Mouse (Mus musculus) hindlimb bud, embryonic 11.5 days (tissue): ENCODE data around the gene Fggy.
A peak's percentile ranks its signal among the peaks of the same experiment; 100 is the strongest.

Experiments used
- DNase-seq: peaks from one replicate; pipeline ENCODE4 v3.0.0-alpha.2; 2012; ENCODE audit warnings: low read depth, low spot score; ENCODE audit errors: extremely low spot score

The Fggy gene

GRCm38 (mm10) chr4:95897236-95897874 lies 340.0 kb downstream of the Fggy start:
- DNase-seq = no peak

- DNase-seq = no peak
Measured at GRCm38 (mm10) chr4:95898714-95899113, 341.4 kb downstream of the Fggy start.

- DNase-seq = no peak
Measured at GRCm38 (mm10) chr4:95899926-95900712, 342.8 kb downstream of the Fggy start.

- DNase-seq = peak; percentile 56
Measured at GRCm38 (mm10) chr4:95900815-95901214, 343.5 kb downstream of the Fggy start.

GRCm38 (mm10) chr4:95906141-95906540 lies 348.8 kb downstream of the Fggy start:
- DNase-seq = no peak

- no peak for DNase-seq
Measured at GRCm38 (mm10) chr4:95909689-95910654, 352.7 kb downstream of the Fggy start.

- no peak for DNase-seq
Measured at GRCm38 (mm10) chr4:95913026-95913425, 355.7 kb downstream of the Fggy start.

GRCm38 (mm10) chr4:95915628-95916579 lies 358.6 kb downstream of the Fggy start:
- DNase-seq = no peak

GRCm38 (mm10) chr4:95917703-95918102 lies 360.4 kb downstream of the Fggy start:
- DNase-seq = no peak

- no peak for DNase-seq
Measured at GRCm38 (mm10) chr4:95920448-95920847, 363.1 kb downstream of the Fggy start.

- peak; percentile 30 for DNase-seq
Measured at GRCm38 (mm10) chr4:95924210-95925184, 367.2 kb downstream of the Fggy start.

GRCm38 (mm10) chr4:95928846-95929245 lies 371.5 kb downstream of the Fggy start:
- DNase-seq = no peak

GRCm38 (mm10) chr4:95929936-95930335 lies 372.6 kb downstream of the Fggy start:
- no peak for DNase-seq

- no peak for DNase-seq
Measured at GRCm38 (mm10) chr4:95931331-95931730, 374.0 kb downstream of the Fggy start.

GRCm38 (mm10) chr4:95933801-95934356 lies 376.6 kb downstream of the Fggy start:
- no peak for DNase-seq

GRCm38 (mm10) chr4:95934384-95935035 lies 377.2 kb downstream of the Fggy start:
- DNase-seq = no peak

- no peak for DNase-seq
Measured at GRCm38 (mm10) chr4:95938701-95939100, 381.4 kb downstream of the Fggy start.

- DNase-seq = no peak
Measured at GRCm38 (mm10) chr4:95947896-95948295, 390.6 kb downstream of the Fggy start.
